Mouse (Mus musculus) testis, postnatal 14 days (tissue): ENCODE data around the gene Angel2.
"Not testable (repeated sequence)": the region's sequence is repeated elsewhere in the genome, so short reads cannot be mapped to it uniquely, and the experiment has no call there.

Experiments used
- DNase-seq: peaks from one replicate; pipeline ENCODE4 v3.0.0; 2021; ENCODE audit warnings: low spot score

The Angel2 gene

DNA sequence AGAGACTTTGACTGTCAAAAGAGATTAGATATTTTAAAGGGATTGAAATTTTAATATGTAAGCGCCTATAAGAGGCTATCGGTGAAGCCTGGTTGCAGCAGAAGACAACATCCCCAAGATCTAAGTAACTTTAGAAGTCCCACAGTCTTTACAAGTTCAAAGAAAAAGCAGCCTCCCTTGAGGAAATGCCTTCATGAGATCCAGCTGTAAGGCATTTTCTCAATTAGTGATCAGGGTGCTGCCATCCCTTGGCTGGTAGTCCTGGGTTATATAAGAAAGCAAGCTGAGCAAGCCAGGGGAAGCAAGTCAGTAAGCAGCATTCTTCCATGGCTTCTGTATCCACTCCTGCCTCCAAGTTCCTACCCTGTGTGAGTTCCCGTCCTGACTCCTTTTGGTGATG, at the start of gene Angel2:
Angel2 (plus strand) TSS at position 301 of the 400 bp plus-strand sequence.
- DNase-seq: not testable (repeated sequence)

DNA sequence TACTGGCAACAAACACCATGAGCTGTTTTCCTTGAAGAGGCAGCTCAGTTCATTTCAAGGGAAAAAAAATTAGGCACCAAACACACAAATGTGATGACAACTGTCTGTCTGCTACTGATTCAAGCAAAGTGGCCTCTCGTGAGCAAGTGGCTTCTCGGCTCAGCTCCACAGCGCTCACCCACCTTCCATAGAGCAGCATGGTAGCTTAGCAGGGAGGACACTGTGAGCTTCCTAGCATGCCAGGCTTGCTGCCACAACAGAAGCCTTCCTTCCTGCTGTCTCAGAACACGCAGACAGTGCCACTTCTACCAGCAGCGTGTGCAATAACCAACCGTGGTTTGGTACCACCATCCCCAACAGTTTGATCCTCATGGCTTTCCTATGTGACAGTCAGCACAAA, 49.2 kb upstream of the Angel2 start:
- DNase-seq: no peak

DNA sequence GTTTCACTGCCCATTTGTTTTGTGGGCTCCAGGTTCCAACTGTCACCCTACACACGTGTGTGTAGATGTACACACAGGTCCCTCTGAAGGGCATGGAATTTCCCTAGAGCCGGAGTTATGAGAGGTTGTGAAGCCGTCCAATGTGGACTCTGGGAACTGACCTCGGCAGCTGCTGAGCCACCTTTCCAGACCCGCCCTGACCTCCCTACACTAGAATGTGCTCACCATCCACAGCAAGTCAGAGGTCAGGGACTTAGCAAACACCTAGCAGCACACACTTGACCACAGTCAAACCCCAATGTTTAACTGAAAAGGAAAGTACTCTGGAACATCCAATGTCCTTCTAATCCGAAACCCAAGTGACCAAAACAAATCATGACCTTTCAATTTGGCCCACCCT, 44.3 kb upstream of the Angel2 start:
- no peak for DNase-seq

DNA sequence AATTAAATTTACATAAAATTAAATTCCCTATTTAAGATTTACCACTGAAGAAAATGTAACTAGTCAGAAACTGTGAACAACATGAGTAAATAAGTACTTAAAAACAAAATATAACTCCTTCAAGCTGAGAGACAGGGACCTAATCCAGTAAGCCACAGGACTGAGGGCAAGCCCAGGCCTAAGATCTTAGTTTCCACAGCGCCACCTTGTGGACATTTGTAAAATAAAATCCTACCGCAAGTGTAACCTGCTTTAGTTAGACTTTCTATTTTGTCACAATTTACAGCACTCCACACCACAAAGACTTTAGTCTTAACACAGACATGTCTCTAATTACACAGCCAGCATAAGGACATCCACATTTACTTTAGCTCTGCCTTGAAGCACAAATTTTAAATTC, 43.5 kb upstream of the Angel2 start:
- peak; percentile 14 for DNase-seq

DNA sequence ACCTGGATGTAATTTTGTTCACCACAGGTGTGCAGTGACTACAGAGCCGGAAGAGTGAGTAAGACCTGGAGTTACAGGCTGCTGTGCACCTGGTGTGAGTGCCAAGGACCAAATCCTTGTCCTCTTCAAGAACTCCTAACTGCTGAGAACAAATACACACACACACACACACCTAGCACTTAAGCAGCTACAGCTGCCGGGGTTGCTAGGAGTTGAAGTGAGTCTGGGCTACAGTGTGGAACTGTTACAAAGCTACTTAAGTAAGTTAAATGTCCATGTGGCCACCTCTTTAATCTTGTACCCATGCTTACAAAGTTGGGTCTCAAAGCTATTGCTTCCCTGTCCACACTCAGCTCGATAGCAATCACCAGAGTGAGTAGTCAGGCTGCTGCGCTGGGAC, 38.9 kb upstream of the Angel2 start:
- DNase-seq: no peak

DNA sequence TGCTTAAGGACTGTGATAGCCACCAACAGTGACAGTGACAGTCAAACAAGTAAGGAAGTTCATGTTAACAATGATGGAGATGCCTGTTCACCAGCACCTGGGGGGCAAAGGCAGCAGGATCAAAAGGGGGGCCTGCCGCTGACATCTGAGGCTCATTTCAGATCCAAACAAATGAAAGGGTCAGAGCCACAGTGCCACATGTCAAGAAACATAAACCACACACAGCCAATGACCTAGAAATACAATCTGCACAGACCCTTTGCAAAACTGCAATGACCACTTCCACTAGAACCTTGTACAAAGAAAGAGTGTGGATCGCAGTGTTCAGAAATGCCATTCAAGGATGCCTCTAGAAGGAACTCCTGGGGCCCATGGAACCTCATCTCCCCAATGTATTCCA, 36.9 kb upstream of the Angel2 start:
- DNase-seq: no peak

DNA sequence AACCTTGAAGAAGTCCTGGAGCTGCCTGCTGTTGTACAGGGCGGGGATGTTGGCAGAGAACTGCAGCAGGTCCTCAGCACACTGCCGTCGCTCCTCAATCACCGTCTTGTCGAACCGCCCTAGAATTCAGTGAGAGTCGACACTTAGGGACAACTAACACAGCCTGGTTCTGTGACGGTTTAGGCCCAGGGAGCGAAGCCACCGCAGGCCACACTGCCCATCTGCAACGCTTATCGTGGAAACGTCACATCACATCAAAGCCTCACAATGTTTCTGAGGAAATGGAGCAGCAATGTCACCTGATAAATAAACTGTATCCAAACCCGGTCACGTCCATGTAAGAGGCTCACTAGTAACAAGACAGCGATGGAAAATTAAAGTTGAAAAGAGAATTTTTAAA, 36.3 kb upstream of the Angel2 start:
- no peak for DNase-seq

DNA sequence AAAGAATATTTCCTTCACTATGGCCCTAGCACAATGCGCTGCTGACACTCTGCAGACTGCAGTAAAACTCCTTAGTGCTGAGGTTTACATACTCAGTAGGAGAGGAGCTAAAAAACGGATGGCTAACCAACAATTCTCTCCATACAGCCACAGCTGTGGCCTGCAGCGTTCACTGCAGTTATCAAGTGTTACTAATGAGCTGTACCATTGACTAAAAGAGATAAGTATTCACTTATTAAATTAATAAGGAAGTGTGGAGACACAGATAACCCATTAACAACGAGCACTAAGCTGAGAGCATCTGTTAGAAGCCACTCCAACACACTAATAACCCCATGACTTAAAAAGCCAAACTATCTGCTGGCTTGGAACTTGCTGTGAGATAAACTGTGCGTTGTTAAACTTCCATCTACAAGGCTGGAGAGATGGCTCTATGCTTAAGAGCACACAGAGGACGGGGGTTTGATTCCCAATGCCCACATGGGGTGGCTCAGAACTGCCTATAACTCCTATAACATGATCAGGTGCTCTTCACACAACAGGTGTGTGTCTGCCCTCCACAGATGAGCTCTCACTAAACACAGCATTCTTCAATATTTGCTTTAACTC, 31.2 kb upstream of the Angel2 start:
- no peak for DNase-seq

DNA sequence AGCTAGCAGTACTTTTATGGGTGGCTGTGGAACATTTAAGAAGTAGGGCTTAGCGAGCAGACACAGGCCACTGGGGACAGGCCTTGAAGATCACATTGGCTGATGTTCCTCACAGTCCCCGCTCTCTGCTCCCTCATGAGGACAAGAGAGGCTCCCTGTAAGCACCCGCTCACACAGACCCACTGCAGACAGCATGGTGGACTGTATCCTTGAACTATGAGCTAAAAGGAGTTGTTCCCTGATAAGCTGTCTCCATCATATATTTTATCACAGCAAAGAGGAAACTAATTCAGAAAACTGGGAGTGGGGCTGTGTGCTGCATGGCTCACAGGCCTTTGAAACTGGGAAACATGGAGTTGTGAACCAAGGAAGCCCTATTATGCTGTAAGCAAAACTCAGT, 26.7 kb upstream of the Angel2 start:
- no peak for DNase-seq

DNA sequence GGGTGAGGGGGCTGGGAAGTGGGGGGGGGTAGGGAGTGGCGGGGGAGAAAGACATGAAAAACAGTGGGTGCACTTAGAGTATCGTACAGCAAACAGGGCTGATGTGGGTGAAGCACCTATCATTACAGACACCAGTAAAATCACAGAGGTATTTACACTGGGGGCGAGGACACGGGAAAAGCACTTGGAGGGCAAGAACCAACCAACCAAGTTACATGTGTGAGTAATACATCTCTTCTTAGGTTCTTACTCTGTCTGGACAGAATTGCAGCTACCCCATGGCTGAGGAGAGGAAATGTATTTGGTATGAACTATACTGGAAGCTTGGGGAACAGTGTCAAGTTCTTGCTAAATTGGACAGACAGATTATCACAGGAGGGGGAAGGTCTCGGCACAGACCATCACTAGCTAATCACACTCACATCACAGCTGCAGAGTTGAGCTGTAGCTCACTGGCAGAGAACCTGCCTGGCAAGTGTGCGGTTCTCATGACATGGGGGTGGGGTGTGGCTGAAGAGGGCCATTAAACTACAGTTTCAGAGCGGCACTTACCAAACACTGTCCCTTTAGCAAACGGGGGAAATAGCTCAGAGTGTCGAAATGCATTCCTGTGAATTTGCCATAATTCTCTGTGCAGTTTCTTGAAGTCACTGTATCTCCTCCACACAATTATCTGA, 25.9 kb upstream of the Angel2 start:
- DNase-seq: no peak

DNA sequence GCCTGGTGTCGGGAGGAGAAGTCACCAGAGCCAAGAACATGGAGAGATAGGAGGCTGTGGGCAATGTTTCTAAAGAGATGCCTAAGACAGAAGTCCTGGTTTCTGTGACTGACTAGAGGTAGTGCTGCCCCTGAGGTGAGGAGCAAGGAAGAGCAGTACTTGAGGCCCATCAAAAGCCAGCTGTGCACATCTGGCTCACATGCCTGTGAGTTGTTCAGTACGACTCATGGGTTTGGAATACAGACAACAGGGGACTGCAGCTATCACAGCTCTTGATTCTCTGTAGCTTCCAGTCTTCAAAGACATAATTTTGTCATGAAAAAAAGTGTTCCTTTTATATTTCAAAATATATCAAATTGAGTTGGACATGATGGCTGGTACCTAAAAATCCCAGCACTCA, 23.8 kb upstream of the Angel2 start:
- no peak for DNase-seq

DNA sequence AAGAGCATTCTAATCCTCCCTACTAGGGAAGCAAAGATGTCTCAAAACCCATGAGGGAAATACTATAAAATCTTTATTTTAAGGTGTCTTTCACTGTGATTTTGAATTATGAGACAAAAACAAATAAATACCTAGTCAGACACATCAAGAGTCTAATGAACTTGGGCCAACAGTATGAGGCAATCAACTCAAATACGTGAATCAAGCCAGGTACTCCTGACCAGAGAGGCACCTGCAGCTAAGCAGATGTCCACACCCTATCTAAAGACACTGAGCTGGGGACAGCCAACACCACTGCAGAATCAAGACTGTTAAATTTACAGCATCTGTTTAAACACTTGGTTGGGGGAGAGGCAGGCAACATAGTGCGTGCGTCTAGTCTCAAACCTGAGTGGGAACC, 20.8 kb upstream of the Angel2 start:
- DNase-seq: no peak

DNA sequence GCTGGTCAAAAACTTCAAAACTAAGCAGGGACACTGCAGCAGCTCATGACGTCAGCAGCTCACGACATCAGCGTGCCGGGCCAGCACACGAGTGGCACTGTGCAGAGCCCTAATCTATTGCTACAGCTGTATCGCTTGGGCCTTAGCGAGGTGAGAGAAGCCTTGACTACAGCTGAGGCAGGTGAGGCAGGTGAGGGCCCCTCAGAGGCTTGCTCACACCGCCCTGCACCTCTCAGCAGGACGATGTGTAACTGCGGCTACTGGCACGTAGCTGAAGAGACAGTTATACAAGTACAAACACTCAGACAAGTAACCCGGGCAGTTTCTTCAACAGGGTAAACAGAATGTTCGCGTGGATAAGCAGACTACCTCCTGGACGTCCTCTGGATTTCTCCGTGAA, 20.2 kb upstream of the Angel2 start:
- no peak for DNase-seq

DNA sequence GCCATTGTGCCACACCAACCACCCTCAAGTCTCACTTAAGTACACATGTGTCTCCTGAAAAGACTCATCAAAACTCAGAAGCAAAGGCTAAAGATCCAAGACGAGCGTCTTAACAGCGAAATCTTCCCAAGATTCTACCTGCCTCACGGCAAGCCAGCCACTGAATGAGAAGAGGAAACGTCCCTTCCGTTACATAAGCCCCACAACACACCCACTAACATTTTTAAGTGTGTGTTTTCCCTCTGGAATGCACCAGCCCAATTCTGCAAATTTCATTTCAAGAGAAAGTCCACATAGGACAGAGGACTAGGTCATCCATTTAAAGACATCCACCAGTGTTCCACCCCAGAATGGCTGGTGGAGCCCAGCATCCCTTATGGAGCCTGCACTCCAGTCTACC, 14.1 kb upstream of the Angel2 start:
- no peak for DNase-seq

DNA sequence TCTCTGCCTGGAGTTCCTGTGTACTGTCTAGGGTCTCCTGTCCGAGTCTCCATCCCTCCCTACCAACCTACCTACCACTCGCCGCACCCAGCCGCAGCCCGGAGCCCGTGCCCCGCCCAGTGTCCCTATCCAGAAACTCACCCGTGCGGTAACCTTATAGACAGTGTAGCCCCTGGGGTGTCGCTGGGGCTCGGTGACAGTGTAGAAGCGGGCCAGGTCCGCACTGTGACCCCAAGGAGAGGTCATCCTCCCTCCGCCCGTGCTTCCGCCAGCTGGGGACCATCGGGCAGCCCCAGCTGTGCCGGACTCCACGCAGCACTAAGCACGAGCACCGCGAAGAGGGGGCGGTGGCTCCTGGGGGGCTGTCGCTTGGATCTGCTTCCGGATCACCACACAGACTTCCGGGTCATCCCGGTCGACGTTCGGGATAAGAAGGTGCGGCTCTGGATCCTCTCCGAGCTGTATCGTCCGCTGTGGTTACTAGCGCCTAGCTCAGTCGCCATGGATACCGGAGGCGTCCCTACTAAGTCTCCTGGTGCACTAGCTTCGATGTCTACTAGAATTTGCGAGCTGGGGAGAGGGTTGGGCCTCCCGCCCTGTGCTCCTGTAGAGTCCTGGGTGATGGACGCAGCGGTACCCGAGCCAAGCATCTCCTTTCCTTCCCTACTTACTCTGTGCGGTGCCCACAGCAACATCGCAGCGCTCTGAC, 13.3 kb upstream of the Angel2 start, which contains the start of gene Rps6kc1:
Rps6kc1 (minus strand) TSS at position 356 of the 709 bp plus-strand sequence.
- DNase-seq: peak; percentile 76

DNA sequence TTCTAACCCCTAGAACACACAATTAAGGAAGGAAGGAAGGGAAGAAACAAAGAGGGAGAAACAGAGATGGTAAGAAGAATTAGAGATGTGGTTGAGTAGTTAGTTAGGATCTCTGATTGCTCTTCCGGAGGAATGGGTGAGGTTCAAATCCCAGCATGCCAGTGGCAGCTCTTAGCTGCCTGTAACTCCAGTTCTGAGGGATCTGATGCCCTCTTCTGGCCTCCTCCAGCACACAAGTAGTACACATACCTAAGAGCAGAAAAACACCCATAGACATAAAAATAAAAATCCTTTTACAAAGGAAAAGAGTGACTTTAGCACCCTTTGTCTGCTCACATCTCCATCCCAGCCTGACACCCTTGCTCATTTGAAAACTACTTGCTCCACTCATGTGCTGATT, 12.3 kb upstream of the Angel2 start:
- no peak for DNase-seq

DNA sequence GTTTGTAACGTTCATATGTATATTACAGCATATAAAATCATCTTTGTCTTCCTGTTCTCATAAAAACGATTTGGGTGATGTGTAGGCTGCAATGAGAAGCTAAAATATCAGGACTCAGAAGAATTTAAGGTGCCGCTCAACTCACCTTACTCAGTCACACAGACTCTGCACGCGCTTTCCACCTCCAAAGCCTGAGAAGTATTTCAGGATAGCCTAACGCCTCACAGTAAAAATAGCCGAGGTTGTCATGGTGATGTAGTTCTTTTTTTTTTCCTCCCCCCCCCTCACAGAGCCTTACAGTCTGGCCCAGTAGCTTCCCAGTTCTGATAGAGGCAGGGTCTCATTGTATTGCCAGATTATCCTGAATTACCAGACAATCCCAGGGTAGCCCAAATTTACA, 6.0 kb upstream of the Angel2 start:
- DNase-seq: no peak

DNA sequence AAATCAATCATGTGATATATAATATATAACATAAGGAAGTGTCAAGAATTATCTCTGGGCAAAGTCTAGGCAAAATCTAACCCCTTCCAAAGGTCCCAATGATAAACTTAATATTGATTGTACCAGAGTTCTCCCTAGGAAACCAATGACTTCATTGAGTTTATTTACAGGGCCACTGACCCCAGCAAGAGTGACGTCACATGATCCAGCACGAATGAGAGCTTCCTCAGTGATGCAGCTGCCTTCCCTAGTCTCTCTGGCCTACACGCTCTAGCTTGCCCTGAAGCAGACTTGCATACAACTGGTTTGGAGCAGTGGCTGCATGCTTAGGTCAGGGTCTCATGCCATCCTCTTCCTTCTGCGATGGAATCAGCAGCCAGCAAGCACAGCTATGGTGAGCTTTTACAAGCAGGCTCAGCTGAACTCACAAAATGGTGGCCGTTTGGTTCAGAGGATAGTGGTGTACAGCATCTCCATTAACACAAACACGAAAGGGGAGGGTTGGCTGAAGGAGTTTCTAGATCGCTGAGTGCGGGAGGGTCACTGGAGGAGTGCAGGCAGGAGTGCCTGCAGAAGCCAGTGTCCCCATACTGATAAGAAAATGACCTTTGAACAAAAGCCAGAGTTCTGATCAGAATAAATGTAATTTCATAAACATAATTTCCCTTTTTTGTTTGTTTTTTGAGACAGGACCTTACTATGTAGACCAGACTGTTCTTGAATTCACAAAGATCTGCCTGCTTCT, 5.0 kb upstream of the Angel2 start:
- DNase-seq: no peak

DNA sequence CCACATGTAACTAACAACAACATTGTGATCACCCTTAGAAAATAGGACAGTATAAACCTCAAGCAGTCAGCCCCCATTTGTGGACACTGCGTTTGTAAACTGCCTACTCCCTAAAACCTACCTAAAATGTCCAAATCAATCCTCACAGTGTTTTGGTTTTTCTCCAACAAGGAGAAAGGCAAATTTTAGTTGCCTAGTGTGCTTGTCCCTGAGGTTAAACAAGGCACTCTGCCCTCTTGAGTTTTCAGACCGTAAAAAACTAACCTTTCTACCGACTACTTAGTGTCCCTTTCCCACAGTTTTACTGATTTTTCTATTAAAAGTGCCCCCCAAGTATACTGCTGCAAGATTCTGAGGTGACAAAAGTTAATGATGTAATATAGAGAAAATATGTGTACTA, 2.4 kb downstream of the Angel2 start:
- DNase-seq: no peak

DNA sequence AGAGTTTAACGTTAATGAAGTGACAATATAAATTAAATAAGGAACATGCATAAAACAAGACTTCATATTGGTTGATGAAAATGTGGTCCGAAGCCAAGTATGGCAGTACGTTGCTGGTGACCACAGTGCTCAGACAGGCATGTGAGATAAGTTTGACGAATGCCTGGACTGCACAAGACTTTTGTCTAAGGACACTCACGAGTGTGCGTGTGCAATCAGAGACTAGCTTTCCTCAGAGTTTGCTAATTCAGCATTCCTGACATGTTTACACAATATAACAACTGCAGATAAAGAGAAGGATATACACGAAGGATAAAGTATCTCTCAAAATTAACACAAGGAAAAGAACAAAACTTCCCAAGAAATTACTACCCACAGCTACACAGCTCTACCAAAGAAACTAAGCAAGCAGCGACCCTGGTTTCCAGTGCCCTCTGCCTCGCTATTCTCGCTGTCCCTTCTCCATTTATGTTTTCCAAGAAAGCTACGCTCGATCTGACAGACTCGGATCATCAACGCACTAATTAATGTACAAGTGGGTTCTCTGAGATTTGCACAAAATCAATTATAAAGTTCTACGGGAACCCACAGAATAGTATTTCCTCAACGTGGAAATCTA, 2.9 kb downstream of the Angel2 start:
- DNase-seq: no peak

DNA sequence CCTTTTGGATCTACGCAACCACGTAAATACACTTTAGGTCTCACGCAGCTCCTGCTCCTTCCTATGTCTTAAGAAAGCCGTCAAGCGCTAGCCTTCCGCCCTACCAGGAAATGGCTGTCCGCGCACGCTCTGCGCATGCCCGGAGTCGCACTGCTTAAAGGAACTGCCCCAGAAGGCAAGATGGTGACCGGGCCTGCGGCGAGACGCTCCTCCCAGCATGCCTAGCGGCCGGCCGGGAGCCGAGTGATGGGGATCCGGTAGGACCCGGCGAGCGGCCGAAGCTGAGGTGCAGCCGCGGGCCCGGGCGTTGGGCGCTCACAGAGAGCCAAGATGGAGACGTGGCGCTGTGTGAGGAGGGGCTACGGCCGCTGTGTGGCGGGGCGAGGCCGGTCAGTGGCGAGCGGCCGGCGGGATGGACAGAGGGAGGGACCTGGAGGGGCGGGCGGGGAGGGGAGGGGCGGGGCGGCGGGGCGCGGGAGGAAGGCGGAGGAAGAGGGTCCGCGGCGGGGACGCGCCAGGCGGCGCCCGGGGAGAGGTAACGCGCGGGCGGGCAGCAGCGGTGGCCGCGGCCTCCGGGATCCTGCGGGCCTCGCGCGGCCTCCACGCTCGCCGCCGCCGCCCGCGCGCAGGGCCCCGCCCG, 3.6 kb downstream of the Angel2 start:
- peak; percentile 97 for DNase-seq
